Mouse (Mus musculus) 3T3-L1 (cell line): ENCODE data around the gene Exosc1.

ENCODE experiments used
- DNase-seq: peaks from one replicate; pipeline ENCODE4 v3.0.0-alpha.2; 2015; ENCODE audit warnings: low read depth, low spot score

The Exosc1 gene

GRCm38 (mm10) chr19:41874356-41874755 is 58.9 kb downstream of the Exosc1 start:
- no peak for DNase-seq
